Mouse (Mus musculus) hindbrain, postnatal 0 days (tissue): ENCODE results near the gene Fndc3b. TPM values are rescaled to one million over a fixed set of nuclear protein-coding genes. Genes with fewer than 3 reads are reported as not detected.

Source experiments
- ATAC-seq: fragments of 200-750 bp; cut with Nextera tagmentation; 2 replicates; pipeline ENCODE4 v1.8.0; 2017; ENCODE audit warnings: mild to moderate bottlenecking, moderate TSS enrichment, moderate library complexity
- DNase-seq: peaks from one replicate; pipeline ENCODE4 v3.0.0-alpha.2; 2015; ENCODE audit warnings: low spot score
- H3K27ac ChIP-seq: fragments of 300-500 bp; sonication (generic); 2 replicates; pipeline ENCODE4 v1.5.1; 2014; ENCODE audit warnings: mild to moderate bottlenecking
- H3K27me3 ChIP-seq: fragments of 300-500 bp; sonication (generic); 2 replicates; pipeline ENCODE4 v1.6.1; 2014; ENCODE audit warnings: low read length, mixed read lengths; ENCODE audit not compliant: insufficient read depth
- H3K36me3 ChIP-seq: fragments of 300-500 bp; sonication (generic); 2 replicates; pipeline ENCODE4 v1.6.1; 2014; ENCODE audit warnings: low read length, mixed read lengths; ENCODE audit not compliant: insufficient read depth
- H3K4me1 ChIP-seq: fragments of 300-500 bp; sonication (generic); 2 replicates; pipeline ENCODE4 v1.6.1; 2014; ENCODE audit warnings: antibody characterized with exemption, low read length, mixed read lengths; ENCODE audit not compliant: insufficient read depth
- H3K4me2 ChIP-seq: fragments of 300-500 bp; sonication (generic); 2 replicates; pipeline ENCODE4 v1.6.1; 2014; ENCODE audit warnings: low read depth, mild to moderate bottlenecking, low read length, moderate library complexity, mixed read lengths
- H3K4me3 ChIP-seq: fragments of 300-500 bp; sonication (generic); 2 replicates; pipeline ENCODE4 v1.5.1; 2014; ENCODE audit warnings: low read length
- H3K9ac ChIP-seq: fragments of 300-500 bp; sonication (generic); replicated peaks from 2 replicates; pipeline ENCODE4 v1.6.1; 2014; ENCODE audit warnings: mild to moderate bottlenecking, low read length, moderate library complexity, mixed read lengths
- H3K9me3 ChIP-seq: fragments of 300-500 bp; sonication (generic); 2 replicates; pipeline ENCODE4 v1.6.1; 2016; ENCODE audit warnings: low read length, mixed read lengths
- CTCF ChIP-seq: IDR thresholded peaks from 2 replicates; pipeline ENCODE4 v1.5.1; 2016; ENCODE audit warnings: antibody characterized with exemption, control low read depth, low read depth
- WGBS: fragments of 180-500 bp; shearing (Covaris S2); extraction: QIAGEN DNeasy Blood & Tissue Kit; methylation state at CpG from one replicate; pipeline ENCODE4 v1.1.7; 2014; 5-methylcytosine and 5-hydroxymethylcytosine counted together
- polyA plus RNA-seq: library from polyadenylated mRNA; unstranded; fragments of >200 nt; fragmentation: Nextera tagmentation; extraction: Ambion mirVana; gene quantifications from 2 replicates; pipeline ENCODE4 v1.2.1, GENCODE M21; 2015
- total RNA-seq: library from RNA; depleted of rRNA; stranded (reverse); fragments of >200 nt; gene quantifications from 2 replicates; pipeline ENCODE4 v1.2.3, GENCODE M21; 2014

Fndc3b gene
- total and polyA plus RNA-seq, 2 experiments from 2014 or later: 4.6 to 16.0 TPM

GRCm38 (mm10) chr3:27743271-27744145 is 32.4 kb upstream of the Fndc3b start:
- Histone ChIP-seq H3K9ac (no peak overlapping the region), H3K4me3 (no peak overlapping the region), H3K27me3 (no peaks in the 10 kb centered on the region), H3K27ac (no peak overlapping the region), H3K9me3 (no peaks in the 10 kb centered on the region), H3K36me3 (no peaks in the 10 kb centered on the region), H3K4me1 (no peaks in the 10 kb centered on the region), H3K4me2 (no peak overlapping the region)
- no peak for TF ChIP-seq CTCF
- no peak for ATAC-seq
- no peak for DNase-seq
- 79% methylated on average over 9 of the region's 9 CpGs for WGBS

GRCm38 (mm10) chr3:27742124-27742523 is 31.0 kb upstream of the Fndc3b start:
- no peak overlapping the region for H3K4me2 ChIP-seq
- no peak for TF ChIP-seq CTCF
- no peaks in the 10 kb centered on the region for H3K27me3 ChIP-seq
- no peak for ATAC-seq
- no peak overlapping the region for H3K27ac ChIP-seq
- DNase-seq: no peak
- H3K4me1 ChIP-seq: no peaks in the 10 kb centered on the region
- WGBS: 90% methylated on average over 2 of the region's 2 CpGs
- H3K9me3 ChIP-seq: no peaks in the 10 kb centered on the region
- H3K36me3 ChIP-seq: no peaks in the 10 kb centered on the region
- H3K9ac ChIP-seq: no peak overlapping the region
- H3K4me3 ChIP-seq: no peak overlapping the region

GRCm38 (mm10) chr3:27740136-27740535 is 29.0 kb upstream of the Fndc3b start:
- no peak overlapping the region for H3K4me3 ChIP-seq
- DNase-seq (no peak), ATAC-seq (no peak)
- 41% methylated on average over 7 of the region's 7 CpGs for WGBS
- H3K9me3 ChIP-seq: no peaks in the 10 kb centered on the region
- H3K27ac ChIP-seq: no peak overlapping the region
- TF ChIP-seq CTCF: no peak
- no peaks in the 10 kb centered on the region for H3K4me1 ChIP-seq
- no peaks in the 10 kb centered on the region for H3K36me3 ChIP-seq
- H3K4me2 ChIP-seq: no peak overlapping the region
- no peak overlapping the region for H3K9ac ChIP-seq
- H3K27me3 ChIP-seq: no peaks in the 10 kb centered on the region

GRCm38 (mm10) chr3:27736180-27736579 is 25.1 kb upstream of the Fndc3b start:
- ATAC-seq (no peak), DNase-seq (no peak)
- 0 out of 2 replicates have a peak overlapping the region, but pooled peaks have one; percentile 16 for H3K4me2 ChIP-seq
- WGBS: 22% methylated on average over 9 of the region's 9 CpGs
- H3K36me3 ChIP-seq: no peaks in the 10 kb centered on the region
- no peaks in the 10 kb centered on the region for H3K9me3 ChIP-seq
- TF ChIP-seq CTCF: no peak
- H3K4me1 ChIP-seq: no peaks in the 10 kb centered on the region
- H3K27ac ChIP-seq: no peak overlapping the region
- no peak overlapping the region for H3K9ac ChIP-seq
- no peak overlapping the region for H3K4me3 ChIP-seq
- no peaks in the 10 kb centered on the region for H3K27me3 ChIP-seq

- ATAC-seq: no peak
- WGBS: 68% methylated on average over 5 of the region's 5 CpGs
- Histone ChIP-seq H3K9ac (no peak overlapping the region), H3K27ac (no peak overlapping the region), H3K4me3 (no peak overlapping the region), H3K27me3 (no peaks in the 10 kb centered on the region), H3K9me3 (no peaks in the 10 kb centered on the region), H3K4me2 (no peak overlapping the region), H3K36me3 (no peaks in the 10 kb centered on the region), H3K4me1 (no peaks in the 10 kb centered on the region)
- DNase-seq: no peak
- no peak for TF ChIP-seq CTCF
Measured at GRCm38 (mm10) chr3:27735113-27735512, 24.0 kb upstream of the Fndc3b start.

- Histone ChIP-seq H3K9me3 (no peaks in the 10 kb centered on the region), H3K36me3 (no peaks in the 10 kb centered on the region), H3K27me3 (no peaks in the 10 kb centered on the region), H3K4me2 (no peak overlapping the region), H3K27ac (no peak overlapping the region), H3K9ac (no peak overlapping the region), H3K4me1 (no peaks in the 10 kb centered on the region), H3K4me3 (no peak overlapping the region)
- 87% methylated on average over 8 of the region's 8 CpGs for WGBS
- ATAC-seq (no peak), DNase-seq (no peak)
- no peak for TF ChIP-seq CTCF
Measured at GRCm38 (mm10) chr3:27728798-27729782, 18.0 kb upstream of the Fndc3b start.
